Mouse (Mus musculus) layer of hippocampus, adult 2 months (tissue): ENCODE data around the gene Filip1l. TPM values are rescaled to one million over a fixed set of nuclear protein-coding genes. Genes with fewer than 3 reads are reported as not detected.

Source experiments
- DNase-seq, 2 experiments: peaks; one replicate each; pipeline ENCODE4 v3.0.0; 2022; ENCODE audit warnings: low spot score in 2 of 2
- H3K27ac ChIP-seq: fragments of 200-600 bp; 2 replicates; pipeline ENCODE4 v1.8.1; 2022
- H3K4me3 ChIP-seq: fragments of 200-600 bp; 2 replicates; pipeline ENCODE4 v1.8.1; 2022; ENCODE audit warnings: mild to moderate bottlenecking
- CTCF ChIP-seq: fragments of 200-600 bp; conservative IDR thresholded peaks from 2 replicates; pipeline ENCODE4 v1.8.1; 2022; ENCODE audit warnings: antibody characterized with exemption, mild to moderate bottlenecking, moderate library complexity
- total RNA-seq, 2 experiments: library from RNA; stranded (reverse); gene quantifications; 2 replicates each; pipeline ENCODE4 v1.2.3; 2021

Gene Filip1l
- total RNA-seq, 2 experiments from 2014 or later, result 3.2 to 4.0 TPM

GRCm38 (mm10) chr16:57575764-57576388 lies 223.0 kb downstream of the Filip1l start:
- no peak for DNase-seq
- Histone ChIP-seq H3K27ac (no peak overlapping the region), H3K4me3 (no peak overlapping the region)
- no peak for TF ChIP-seq CTCF

DNA sequence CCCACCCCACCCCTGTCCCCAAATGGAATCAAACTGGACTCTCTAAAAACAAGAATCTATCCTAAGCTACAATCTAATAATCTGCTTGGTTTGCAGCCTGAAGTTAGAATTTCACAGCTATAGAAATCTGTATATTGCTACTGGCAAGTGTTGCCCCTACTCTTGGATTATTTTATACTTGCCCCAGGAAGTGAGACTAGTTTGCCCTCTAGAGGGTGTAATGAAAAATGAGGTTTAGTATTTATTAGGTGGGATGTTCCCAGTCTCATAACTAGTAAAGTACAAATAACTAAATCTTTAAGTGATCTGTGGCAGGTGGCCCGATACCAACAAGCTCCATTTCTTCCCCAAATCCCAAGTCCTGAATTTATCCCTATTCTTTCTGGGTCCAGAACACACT lies 224.6 kb downstream of the Filip1l start:
- TF ChIP-seq CTCF, result peak; percentile 77
- DNase-seq, result no peak
- no peak overlapping the region for H3K27ac ChIP-seq
- H3K4me3 ChIP-seq, result no peak overlapping the region

GRCm38 (mm10) chr16:57580041-57580440 lies 227.1 kb downstream of the Filip1l start:
- no peak for DNase-seq
- Histone ChIP-seq H3K27ac (no peak overlapping the region), H3K4me3 (no peak overlapping the region)
- TF ChIP-seq CTCF, result no peak

- DNase-seq, result no peak
- Histone ChIP-seq H3K27ac (no peak overlapping the region), H3K4me3 (no peak overlapping the region)
- no peak for TF ChIP-seq CTCF
Measured at GRCm38 (mm10) chr16:57582008-57582407, 229.1 kb downstream of the Filip1l start.

DNA sequence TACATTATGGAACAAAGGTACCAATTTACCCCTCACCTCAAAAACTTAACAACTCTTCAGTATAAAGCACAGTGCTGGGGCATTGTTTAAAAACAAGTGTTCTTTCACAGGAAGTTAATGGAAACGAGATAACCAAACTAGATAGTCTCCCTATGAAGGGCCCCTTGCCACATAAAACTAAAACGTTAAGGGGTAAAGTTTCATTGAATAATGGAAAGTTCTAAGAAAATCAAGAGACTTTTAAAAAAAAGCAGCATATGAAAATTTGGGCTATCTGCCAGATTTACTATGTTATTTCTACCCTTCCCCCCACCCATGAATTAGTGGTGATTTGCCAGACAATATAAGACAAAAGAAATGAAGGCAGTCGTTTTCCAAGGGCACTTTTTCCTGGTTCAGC lies 232.3 kb downstream of the Filip1l start:
- no peak for TF ChIP-seq CTCF
- H3K27ac ChIP-seq, result no peak overlapping the region
- no peak for DNase-seq
- H3K4me3 ChIP-seq, result no peak overlapping the region

DNA sequence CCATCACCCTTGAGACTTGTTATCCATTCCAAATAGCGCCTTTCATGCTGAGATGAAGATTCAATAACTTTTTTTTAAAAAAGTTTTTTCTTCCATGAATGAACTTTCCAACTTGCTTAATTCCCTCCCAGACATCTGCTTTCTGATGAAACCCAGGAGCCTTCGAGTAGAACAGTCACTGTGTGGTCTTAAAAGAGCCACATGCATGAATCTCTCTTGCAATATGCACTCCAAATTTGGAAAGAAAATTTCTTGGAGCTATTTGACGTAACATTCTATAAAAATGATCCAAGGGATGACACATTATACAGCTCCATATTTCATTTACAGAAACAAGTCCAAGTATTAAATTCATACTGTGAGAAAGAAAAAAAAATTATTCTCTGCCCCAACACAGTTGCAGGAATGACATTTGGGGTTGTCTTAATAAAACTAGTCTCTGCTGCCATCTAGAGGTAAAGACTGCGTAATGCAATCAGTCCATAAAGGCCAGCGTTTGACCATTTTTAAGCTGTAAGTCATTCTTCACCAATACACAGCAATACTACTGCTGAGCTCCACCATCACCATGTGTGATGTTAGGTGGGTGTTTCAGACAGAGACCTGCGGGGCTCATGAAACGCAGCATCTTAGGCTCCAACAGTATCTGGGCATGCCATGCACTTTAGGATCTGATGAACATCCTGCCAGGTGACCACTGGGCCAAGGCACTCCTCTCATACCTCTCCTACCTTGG lies 240.7 kb downstream of the Filip1l start:
- Histone ChIP-seq H3K27ac (no peak overlapping the region), H3K4me3 (no peak overlapping the region)
- DNase-seq, result peak; percentile 34 to 58
- TF ChIP-seq CTCF, result peak; percentile 96

DNA sequence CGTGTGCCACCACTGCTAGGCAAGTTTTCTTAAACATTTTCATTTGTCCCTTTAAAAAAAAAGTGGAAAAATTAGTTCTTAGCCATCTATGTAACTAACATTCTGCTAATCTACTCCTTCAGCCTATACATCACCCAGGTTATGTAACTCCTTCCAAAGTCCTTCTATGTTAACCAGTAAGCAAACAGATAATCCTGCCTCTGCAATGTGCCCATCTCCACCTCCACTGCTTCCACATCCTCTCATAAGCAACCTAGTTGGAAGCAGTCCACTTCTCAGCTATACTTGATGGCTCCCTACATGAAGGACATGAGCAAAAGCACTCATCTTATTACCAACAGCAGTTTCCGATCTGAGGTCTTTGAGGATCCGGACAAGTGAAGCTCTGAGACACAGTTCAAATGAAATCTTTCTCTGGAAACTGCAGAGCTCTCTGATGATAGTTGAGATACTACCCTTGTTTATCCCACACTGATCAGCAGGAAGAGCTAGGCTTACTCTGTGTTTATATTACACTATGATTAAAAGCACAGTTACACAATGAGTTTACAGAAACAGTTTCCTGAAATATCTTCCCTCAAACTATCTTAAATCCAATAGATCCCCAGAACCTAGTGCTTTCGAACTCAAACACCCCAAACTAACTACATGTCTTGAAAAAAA lies 244.5 kb downstream of the Filip1l start:
- Histone ChIP-seq H3K27ac (no peak overlapping the region), H3K4me3 (no peak overlapping the region)
- DNase-seq, result no peak
- no peak for TF ChIP-seq CTCF

DNA sequence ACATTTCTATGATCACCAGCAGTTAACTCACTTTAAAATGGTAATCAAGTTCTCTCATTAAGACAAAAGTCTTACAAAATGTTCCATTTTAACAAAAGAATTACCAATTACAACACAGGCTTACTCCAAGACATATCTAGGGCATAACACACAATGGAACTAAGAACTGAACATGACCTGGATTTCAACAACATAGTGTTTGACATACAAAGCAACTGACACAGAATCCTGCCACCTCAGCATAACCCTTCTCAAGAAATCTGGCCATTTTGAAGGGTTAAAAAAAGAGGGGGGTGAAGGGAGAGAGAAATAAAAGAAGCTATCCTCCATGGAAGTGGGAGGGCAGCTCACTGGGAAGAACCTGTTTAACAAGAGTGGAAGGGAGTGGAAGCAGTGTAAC lies 248.1 kb downstream of the Filip1l start:
- TF ChIP-seq CTCF, result no peak
- no peak overlapping the region for H3K4me3 ChIP-seq
- no peak overlapping the region for H3K27ac ChIP-seq
- no peak for DNase-seq

DNA sequence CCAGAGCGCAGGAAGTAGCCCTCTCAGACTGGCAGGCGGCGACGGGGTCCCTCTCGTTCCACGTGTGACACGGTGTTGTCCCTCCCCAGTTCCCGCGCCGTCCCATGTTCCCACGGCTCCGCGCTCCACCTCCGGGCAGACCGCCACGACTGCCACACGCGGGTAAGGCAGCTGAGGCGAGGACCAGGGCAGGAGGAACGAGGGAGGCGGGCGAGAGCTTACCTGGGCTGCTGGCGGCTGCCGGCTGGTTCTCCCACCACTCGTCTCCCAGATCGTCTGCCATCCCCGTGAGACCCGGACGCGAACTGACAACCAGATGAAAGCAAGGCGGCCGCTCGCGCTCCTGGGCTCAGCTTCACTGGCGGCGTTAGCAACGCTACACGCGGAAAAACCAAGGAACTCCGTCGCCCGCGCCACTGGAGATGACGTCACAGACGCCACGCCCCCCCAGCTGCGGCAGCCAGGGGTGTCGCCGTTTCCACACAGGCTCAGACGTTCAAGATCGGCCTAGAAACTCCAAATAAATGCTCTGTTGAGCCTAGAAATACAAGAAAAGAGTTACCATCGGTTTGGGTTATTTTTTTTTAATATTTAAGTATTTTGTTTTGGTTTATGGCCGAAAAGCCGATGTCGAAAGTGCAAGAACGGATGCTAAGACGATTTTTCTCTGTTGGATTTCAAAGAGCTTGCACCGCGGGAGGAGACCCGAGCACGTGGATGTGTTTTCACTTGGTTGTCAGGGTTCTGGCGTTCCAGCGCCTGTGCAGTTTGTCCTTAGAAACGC lies 253.7 kb downstream of the Filip1l start, which contains the start of gene Cmss1:
Gene Cmss1, minus strand, starts transcription at position 421 of the 784 bp plus-strand sequence.
- DNase-seq, result peak; percentile 60 to 77
- peak within 1 kb of the TSS; percentile 88 for H3K4me3 ChIP-seq
- H3K27ac ChIP-seq, result peak within 1 kb of the TSS; percentile 97
- no peak for TF ChIP-seq CTCF

GRCm38 (mm10) chr16:57611768-57612167 lies 258.9 kb downstream of the Filip1l start:
- DNase-seq, result peak in 1 of 2 experiments; percentile 59
- Histone ChIP-seq H3K4me3 (no peak overlapping the region), H3K27ac (no peak overlapping the region)
- TF ChIP-seq CTCF, result peak; percentile 91

Other genes with a start within 250 kb of the Filip1l start
- gene Tomm70a, start 231.4 kb upstream of the Filip1l start, total RNA-seq, result 10 to 100 TPM; 93.9 to 98.1 TPM
- 10 to 100 TPM; 14.1 to 16.8 TPM for gene Nit2, start 185.8 kb upstream of the Filip1l start, total RNA-seq
- gene Tbc1d23, start 121.6 kb upstream of the Filip1l start, total RNA-seq, result 10 to 100 TPM; 41.2 to 44.9 TPM
- under 1 TPM; 0.23 to 0.44 TPM for gene Tmem30c, start 60.2 kb upstream of the Filip1l start, total RNA-seq